Mouse (Mus musculus) forebrain, embryonic 11.5 days (tissue): ENCODE data around the gene Mpp2. TPM values are rescaled to one million over a fixed set of nuclear protein-coding genes. Genes with fewer than 3 reads are reported as not detected.

Source experiments
- ATAC-seq: fragments of 200-750 bp; cut with Nextera tagmentation; replicated peaks from 2 replicates; pipeline ENCODE4 v1.8.0; 2017; ENCODE audit warnings: moderate TSS enrichment; ENCODE audit not compliant: low FRiP score
- DNase-seq: peaks from one replicate; pipeline ENCODE4 v3.0.0-alpha.2; 2017; ENCODE audit warnings: low spot score
- H3K27ac ChIP-seq: fragments of 300-500 bp; sonication (generic); 2 replicates; pipeline ENCODE4 v1.5.1; 2014; ENCODE audit warnings: low read depth, low read length
- H3K27me3 ChIP-seq: fragments of 300-500 bp; sonication (generic); 2 replicates; pipeline ENCODE4 v1.6.1; 2014; ENCODE audit warnings: mild to moderate bottlenecking, low read length, mixed read lengths; ENCODE audit not compliant: control insufficient read depth, insufficient read depth
- H3K36me3 ChIP-seq: fragments of 300-500 bp; sonication (generic); 2 replicates; pipeline ENCODE4 v1.6.1; 2014; ENCODE audit warnings: mild to moderate bottlenecking, low read length, moderate library complexity, mixed read lengths; ENCODE audit not compliant: control insufficient read depth, insufficient read depth
- H3K4me1 ChIP-seq: fragments of 300-500 bp; sonication (generic); replicated peaks from 2 replicates; pipeline ENCODE4 v1.6.1; 2014; ENCODE audit warnings: low read length, mixed read lengths; ENCODE audit not compliant: control insufficient read depth, insufficient read depth
- H3K4me2 ChIP-seq: fragments of 300-500 bp; sonication (generic); 2 replicates; pipeline ENCODE4 v1.6.1; 2014; ENCODE audit warnings: low read depth, mild to moderate bottlenecking, low read length, moderate library complexity, mixed read lengths; ENCODE audit not compliant: severe bottlenecking
- H3K4me3 ChIP-seq: fragments of 300-500 bp; sonication (generic); 2 replicates; pipeline ENCODE4 v1.5.1; 2014; ENCODE audit warnings: low read depth, low read length
- H3K9ac ChIP-seq: fragments of 300-500 bp; sonication (generic); 2 replicates; pipeline ENCODE4 v1.6.1; 2014; ENCODE audit warnings: low read length
- H3K9me3 ChIP-seq: fragments of 300-500 bp; sonication (generic); 2 replicates; pipeline ENCODE4 v1.6.1; 2016; ENCODE audit warnings: low read length, mixed read lengths; ENCODE audit not compliant: control insufficient read depth
- WGBS: fragments of 180-500 bp; shearing (Covaris S2); extraction: QIAGEN DNeasy Blood & Tissue Kit; methylation state at CpG from one replicate; pipeline ENCODE4 v1.1.7; 2014; 5-methylcytosine and 5-hydroxymethylcytosine counted together
- polyA plus RNA-seq: library from polyadenylated mRNA; unstranded; fragments of >200 nt; fragmentation: Nextera tagmentation; extraction: Ambion mirVana; gene quantifications from 2 replicates; pipeline ENCODE4 v1.2.1, GENCODE M21; 2014

The Mpp2 gene
- polyA plus RNA-seq, 1 experiment from 2014 or later, result 19.6 TPM

- Histone ChIP-seq H3K4me3 (no peak overlapping the region), H3K27me3 (no peaks in the 10 kb centered on the region), H3K4me1 (peaks cover 19% of the 10 kb centered on the region), H3K27ac (no peak overlapping the region), H3K9me3 (no peaks in the 10 kb centered on the region), H3K36me3 (no peaks in the 10 kb centered on the region), H3K9ac (no peak overlapping the region), H3K4me2 (no peak overlapping the region)
- no peak for ATAC-seq
- no peak for DNase-seq
- WGBS, result 6% methylated on average over 7 of the region's 7 CpGs
Measured at GRCm38 (mm10) chr11:102084159-102084558, 4.2 kb downstream of the Mpp2 start.

GRCm38 (mm10) chr11:102083193-102083592 is 5.1 kb downstream of the Mpp2 start:
- 59% methylated on average over 4 of the region's 4 CpGs for WGBS
- Histone ChIP-seq H3K4me2 (no peak overlapping the region), H3K9me3 (no peaks in the 10 kb centered on the region), H3K4me1 (peaks cover 16% of the 10 kb centered on the region), H3K36me3 (no peaks in the 10 kb centered on the region), H3K9ac (no peak overlapping the region), H3K4me3 (no peak overlapping the region), H3K27me3 (no peaks in the 10 kb centered on the region), H3K27ac (no peak overlapping the region)
- DNase-seq (no peak), ATAC-seq (no peak)

- under 1% methylated on average over 18 of the region's 18 CpGs for WGBS
- H3K27ac ChIP-seq, result no peak overlapping the region
- ATAC-seq (peak; percentile 89), DNase-seq (peak; percentile 91)
- H3K36me3 ChIP-seq, result no peaks in the 10 kb centered on the region
- H3K27me3 ChIP-seq, result no peaks in the 10 kb centered on the region
- peak overlapping the region; percentile 25 for H3K4me3 ChIP-seq
- peak overlapping the region; percentile 63 for H3K4me2 ChIP-seq
- H3K9me3 ChIP-seq, result no peaks in the 10 kb centered on the region
- H3K4me1 ChIP-seq, result peaks cover 15% of the 10 kb centered on the region
- peak overlapping the region; percentile 50; the same call in 1 of the 2 replicates for H3K9ac ChIP-seq
Measured at GRCm38 (mm10) chr11:102082322-102082721, 6.0 kb downstream of the Mpp2 start.

GRCm38 (mm10) chr11:102073722-102074121 is 14.6 kb downstream of the Mpp2 start:
- Histone ChIP-seq H3K4me2 (no peak overlapping the region), H3K4me1 (0 out of 2 replicates have a peak, but pooled peaks cover 1% of the 10 kb centered on the region), H3K9me3 (no peaks in the 10 kb centered on the region), H3K27me3 (no peaks in the 10 kb centered on the region), H3K4me3 (no peak overlapping the region), H3K36me3 (no peaks in the 10 kb centered on the region), H3K9ac (no peak overlapping the region), H3K27ac (no peak overlapping the region)
- WGBS, result 86% methylated on average over 14 of the region's 14 CpGs
- DNase-seq (no peak), ATAC-seq (no peak)

GRCm38 (mm10) chr11:102072729-102073128 is 15.6 kb downstream of the Mpp2 start:
- DNase-seq (no peak), ATAC-seq (no peak)
- Histone ChIP-seq H3K9me3 (no peaks in the 10 kb centered on the region), H3K4me3 (no peak overlapping the region), H3K27ac (no peak overlapping the region), H3K9ac (no peak overlapping the region), H3K4me1 (0 out of 2 replicates have a peak, but pooled peaks cover 1% of the 10 kb centered on the region), H3K36me3 (no peaks in the 10 kb centered on the region), H3K27me3 (no peaks in the 10 kb centered on the region), H3K4me2 (no peak overlapping the region)
- 88% methylated on average over 5 of the region's 5 CpGs for WGBS

- ATAC-seq, result no peak
- H3K9ac ChIP-seq, result no peak overlapping the region
- DNase-seq, result no peak
- no peaks in the 10 kb centered on the region for H3K27me3 ChIP-seq
- H3K4me2 ChIP-seq, result no peak overlapping the region
- H3K4me3 ChIP-seq, result no peak overlapping the region
- 7% methylated on average over 13 of the region's 13 CpGs for WGBS
- H3K27ac ChIP-seq, result no peak overlapping the region
- 0 out of 2 replicates have a peak, but pooled peaks cover 1% of the 10 kb centered on the region for H3K4me1 ChIP-seq
- H3K9me3 ChIP-seq, result no peaks in the 10 kb centered on the region
- H3K36me3 ChIP-seq, result no peaks in the 10 kb centered on the region
Measured at GRCm38 (mm10) chr11:102070426-102070825, 17.9 kb downstream of the Mpp2 start.

GRCm38 (mm10) chr11:102069633-102070032 is 18.7 kb downstream of the Mpp2 start:
- H3K9me3 ChIP-seq, result no peaks in the 10 kb centered on the region
- H3K27me3 ChIP-seq, result no peaks in the 10 kb centered on the region
- H3K27ac ChIP-seq, result no peak overlapping the region
- WGBS, result 58% methylated on average over 11 of the region's 11 CpGs
- H3K9ac ChIP-seq, result no peak overlapping the region
- no peak for DNase-seq
- H3K4me1 ChIP-seq, result 0 out of 2 replicates have a peak, but pooled peaks cover 1% of the 10 kb centered on the region
- no peak overlapping the region for H3K4me2 ChIP-seq
- H3K36me3 ChIP-seq, result no peaks in the 10 kb centered on the region
- no peak for ATAC-seq
- no peak overlapping the region for H3K4me3 ChIP-seq

GRCm38 (mm10) chr11:102068969-102069368 is 19.3 kb downstream of the Mpp2 start:
- Histone ChIP-seq H3K27ac (no peak overlapping the region), H3K27me3 (no peaks in the 10 kb centered on the region), H3K9me3 (no peaks in the 10 kb centered on the region), H3K4me1 (0 out of 2 replicates have a peak, but pooled peaks cover 1% of the 10 kb centered on the region), H3K4me3 (no peak overlapping the region), H3K36me3 (no peaks in the 10 kb centered on the region; the same call in 1 of the 2 replicates), H3K4me2 (no peak overlapping the region), H3K9ac (no peak overlapping the region)
- ATAC-seq, result no peak
- WGBS, result 34% methylated on average over 2 of the region's 2 CpGs
- no peak for DNase-seq

- no peak overlapping the region for H3K4me2 ChIP-seq
- no peaks in the 10 kb centered on the region; the same call in 1 of the 2 replicates for H3K36me3 ChIP-seq
- WGBS, result 80% methylated on average over 13 of the region's 13 CpGs
- ATAC-seq (no peak), DNase-seq (no peak)
- H3K9me3 ChIP-seq, result no peaks in the 10 kb centered on the region
- no peaks in the 10 kb centered on the region for H3K27me3 ChIP-seq
- H3K4me1 ChIP-seq, result peaks cover 2% of the 10 kb centered on the region; the same call in 1 of the 2 replicates
- H3K4me3 ChIP-seq, result no peak overlapping the region
- H3K9ac ChIP-seq, result no peak overlapping the region
- H3K27ac ChIP-seq, result no peak overlapping the region
Measured at GRCm38 (mm10) chr11:102063076-102063475, 25.2 kb downstream of the Mpp2 start.
